Mouse (Mus musculus): ENCODE results near the gene Hs3st6.

The Hs3st6 gene

DNA sequence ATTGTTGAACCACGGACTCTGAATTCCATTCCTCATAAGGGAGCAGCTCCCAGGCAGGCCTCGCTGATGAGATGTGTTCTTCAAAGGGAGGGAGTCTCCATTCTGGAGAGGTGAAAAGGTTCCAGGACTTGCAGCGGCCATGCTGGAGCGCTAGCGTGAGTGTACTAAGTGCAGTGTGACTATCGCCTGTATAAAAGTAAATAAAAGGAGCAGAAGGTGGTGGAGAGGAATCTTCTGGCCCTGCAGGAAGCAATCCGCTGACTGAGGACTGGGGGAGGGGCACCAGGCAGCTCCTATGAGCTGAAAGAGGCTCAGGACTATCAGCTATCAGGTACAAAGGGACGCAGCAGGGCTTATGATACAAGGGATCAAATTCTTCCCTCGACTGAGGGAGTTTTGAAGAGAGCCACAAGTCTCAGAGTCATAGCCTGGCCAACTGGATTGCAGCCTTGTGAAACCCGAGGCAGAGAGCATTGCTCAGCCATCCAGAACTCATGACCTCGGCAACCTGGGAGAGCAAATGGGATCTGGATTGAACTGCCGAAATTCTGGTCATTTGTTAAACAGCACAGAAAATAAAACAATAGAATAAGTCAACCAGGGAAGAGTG is 13.6 kb downstream of the Hs3st6 start:
- no peak for DNase-seq (ENCODE audit: low spot score in 2 of 2)

GRCm38 (mm10) chr17:24769146-24769545 is 16.4 kb downstream of the Hs3st6 start:
- DNase-seq (ENCODE audit: low spot score in 2 of 2), result no peak

DNA sequence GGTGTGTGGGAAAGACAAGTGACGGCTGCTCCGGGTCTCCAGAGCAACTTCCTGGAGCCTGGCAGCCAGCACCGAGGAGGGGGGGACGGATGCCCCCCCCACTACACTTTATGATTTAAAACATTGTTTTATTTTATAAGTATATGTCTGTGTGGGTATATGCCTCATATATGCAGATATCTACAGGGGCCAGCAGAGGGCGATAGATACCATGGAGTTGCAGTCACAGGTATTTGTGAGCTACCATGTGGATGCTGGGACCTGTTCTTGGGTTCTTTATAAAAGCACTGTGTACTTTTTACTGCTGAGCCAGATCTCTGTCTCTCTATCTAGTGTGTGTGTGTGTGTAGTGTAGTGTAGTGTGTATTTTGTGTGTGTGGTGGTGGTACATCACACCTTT is 20.5 kb downstream of the Hs3st6 start:
- DNase-seq (ENCODE audit: low spot score in 2 of 2), result no peak

GRCm38 (mm10) chr17:24775173-24775572 is 22.4 kb downstream of the Hs3st6 start:
- DNase-seq (ENCODE audit: low spot score in 2 of 2), result no peak

DNA sequence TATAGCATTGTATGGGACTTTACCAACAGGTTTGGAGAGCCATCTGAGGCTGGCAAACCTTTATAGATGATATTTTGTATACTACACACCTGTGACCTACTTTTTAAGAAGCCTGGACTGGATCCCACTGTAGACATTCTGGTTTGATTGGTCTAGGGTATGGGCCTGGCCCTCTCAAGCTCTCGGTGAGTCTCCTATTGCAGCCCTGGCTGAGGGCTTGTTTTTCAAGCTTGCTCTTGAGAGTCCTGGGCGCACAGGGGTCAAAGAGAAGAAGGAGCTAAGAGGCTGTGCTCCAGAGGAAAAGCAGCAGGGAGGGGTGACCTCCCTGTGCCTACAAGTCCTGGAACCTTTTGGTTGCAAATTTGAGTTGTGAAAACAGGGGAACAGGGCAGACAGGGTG is 24.3 kb downstream of the Hs3st6 start:
- DNase-seq (ENCODE audit: low spot score in 2 of 2), result no peak

- DNase-seq (ENCODE audit: low spot score in 2 of 2), result no peak
These were observed 28.0 kb downstream of the Hs3st6 start for GRCm38 (mm10) chr17:24780821-24781220.

- no peak for DNase-seq (ENCODE audit: low spot score in 2 of 2)
These were observed 39.4 kb downstream of the Hs3st6 start for GRCm38 (mm10) chr17:24792190-24792589.

- DNase-seq (ENCODE audit: low spot score in 2 of 2), result no peak
These were observed 42.0 kb downstream of the Hs3st6 start for GRCm38 (mm10) chr17:24794791-24795190.

DNA sequence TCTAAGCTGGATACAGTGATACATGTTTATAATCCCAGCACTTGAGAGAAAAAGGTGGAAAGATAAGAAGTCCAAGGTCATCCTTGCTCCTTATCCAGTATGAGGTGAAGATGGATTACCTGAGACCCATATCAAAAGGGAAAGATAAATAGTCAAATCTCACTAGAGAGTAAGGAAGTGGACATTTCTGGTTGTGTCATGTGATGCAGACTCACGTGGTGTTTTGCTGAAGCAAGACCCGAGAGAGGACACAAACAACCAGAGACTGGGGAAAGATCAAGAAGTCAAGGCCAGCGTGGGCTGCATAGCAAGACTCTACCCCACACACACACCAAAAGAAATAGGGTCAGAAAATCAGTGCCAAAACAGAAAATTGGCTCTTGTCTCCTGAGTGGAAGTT is 44.2 kb downstream of the Hs3st6 start:
- no peak for DNase-seq (ENCODE audit: low spot score in 2 of 2)

GRCm38 (mm10) chr17:24798229-24798628 is 45.4 kb downstream of the Hs3st6 start:
- no peak for DNase-seq (ENCODE audit: low spot score in 2 of 2)

DNA sequence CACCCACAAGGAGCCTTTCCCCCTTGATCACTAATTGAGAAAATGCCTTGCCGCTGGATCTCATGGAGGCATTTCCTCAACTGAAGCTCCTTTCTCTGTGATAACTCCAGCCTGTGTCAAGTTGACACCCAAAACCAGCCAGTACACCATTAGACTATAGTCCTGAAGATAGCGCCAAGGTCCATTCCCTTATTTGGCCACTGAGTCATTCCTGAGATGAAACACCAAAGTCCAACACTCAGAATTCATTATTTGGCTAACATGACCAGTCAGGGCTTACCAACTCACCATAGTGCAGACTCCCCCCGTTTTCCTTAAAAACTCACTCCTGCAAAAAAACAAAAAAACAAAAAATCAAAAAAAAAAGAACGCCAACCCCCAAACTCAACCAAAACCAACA is 46.7 kb downstream of the Hs3st6 start:
- no peak for DNase-seq (ENCODE audit: low spot score in 2 of 2)

- DNase-seq (ENCODE audit: low spot score in 2 of 2), result no peak
These were observed 47.7 kb downstream of the Hs3st6 start for GRCm38 (mm10) chr17:24800524-24800923.

- DNase-seq (ENCODE audit: low spot score in 2 of 2), result peak; percentile 32 to 57
These were observed 51.5 kb downstream of the Hs3st6 start, which contains the start of gene Meiob for GRCm38 (mm10) chr17:24803952-24804951. Gene Meiob (plus strand): TSS chr17:24804289.

All from urinary bladder, postnatal 36 days (tissue).